1 mouse cellular context compared by ENCODE assay signal in genomic region chr14:34314383-34314782, GRCm38 (mm10).
A peak's percentile ranks its signal among the peaks of the same experiment; 100 is the strongest.
TF ChIP-seq lines count a peak whose summit lies in the region.

No protein-coding gene starts in this region.

TF ChIP-seq in ES-E14, 5 proteins besides CTCF, POLR2A, EP300 and RAD21:
- peak; percentile 64 for TF ChIP-seq ZNF384 (IDR thresholded peaks at IDR 0.05; ENCODE audit: low read depth, low read length)
